Mouse (Mus musculus): ENCODE data around the gene Gm20481.
"Not testable (repeated sequence)": the region's sequence is repeated elsewhere in the genome, so short reads cannot be mapped to it uniquely, and the experiment has no call there.

The Gm20481 gene

DNA sequence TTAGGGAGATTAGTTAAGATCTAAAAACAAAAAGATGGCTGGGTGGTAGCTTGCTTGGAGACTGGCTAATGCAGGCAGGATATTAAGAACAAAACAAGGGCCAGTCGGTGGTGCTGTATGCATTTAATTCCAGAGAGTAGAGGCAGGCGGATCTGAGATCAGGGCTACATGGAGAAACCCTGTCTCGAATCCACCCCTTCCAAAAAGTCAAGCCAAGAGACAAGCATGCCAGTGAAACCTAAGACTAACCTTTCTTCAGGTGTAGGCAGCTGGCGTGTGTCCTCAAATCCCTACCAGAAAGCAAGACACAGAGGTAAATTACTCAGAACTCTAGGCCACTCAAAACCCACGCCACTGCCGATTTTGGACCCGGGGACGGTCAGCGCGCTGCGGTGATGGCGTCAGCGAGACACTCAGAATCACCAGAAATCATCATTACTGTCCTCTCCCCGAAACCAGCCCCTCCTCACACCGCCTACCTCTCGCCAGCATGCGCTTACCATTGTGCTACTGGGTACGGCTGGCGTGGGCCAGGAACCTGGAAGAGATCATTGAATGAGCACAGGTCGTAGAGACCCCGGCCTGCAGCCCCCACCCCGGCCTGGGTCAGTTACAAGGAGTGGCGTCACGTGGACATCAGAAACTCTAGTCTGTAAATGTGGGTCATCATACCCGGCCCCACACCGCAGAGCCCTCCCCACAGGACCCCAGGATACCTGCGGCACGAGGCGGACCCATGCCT is 17.9 kb upstream of the Gm20481 start:
- DNase-seq (ENCODE audit: low spot score), result peak; percentile 41

DNA sequence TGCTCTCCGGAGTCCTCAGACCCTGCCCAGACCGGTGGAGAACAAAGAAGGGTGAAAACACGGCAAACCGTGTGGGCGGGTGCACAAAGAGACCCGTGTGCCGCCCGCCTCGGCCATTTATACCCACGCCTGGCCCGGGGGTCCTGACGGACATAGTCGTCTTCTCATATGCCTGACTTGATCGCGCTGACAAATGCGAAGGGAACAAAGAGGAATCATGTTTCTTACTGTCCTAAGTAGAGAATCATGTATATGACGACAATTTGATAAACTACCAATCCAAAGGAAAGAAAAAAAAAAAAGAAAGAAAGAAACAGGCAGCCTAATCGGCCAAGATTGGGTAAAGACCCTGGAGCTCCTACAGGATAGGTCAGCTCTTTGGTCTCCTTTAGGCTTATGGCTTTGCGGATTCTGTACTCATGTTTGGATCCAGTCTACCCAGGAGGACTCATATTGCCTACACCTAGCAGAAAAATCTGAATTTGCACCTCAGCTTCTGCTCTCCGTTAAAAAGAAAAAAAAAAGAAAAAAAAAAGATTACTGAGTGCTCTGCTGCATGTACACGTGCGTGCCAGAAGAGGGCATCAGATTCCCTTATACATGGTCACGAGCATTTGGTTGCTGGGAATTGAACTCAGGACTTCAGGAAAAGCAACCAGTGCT is 17.2 kb upstream of the Gm20481 start:
- peak; percentile 79 for DNase-seq (ENCODE audit: low spot score)

DNA sequence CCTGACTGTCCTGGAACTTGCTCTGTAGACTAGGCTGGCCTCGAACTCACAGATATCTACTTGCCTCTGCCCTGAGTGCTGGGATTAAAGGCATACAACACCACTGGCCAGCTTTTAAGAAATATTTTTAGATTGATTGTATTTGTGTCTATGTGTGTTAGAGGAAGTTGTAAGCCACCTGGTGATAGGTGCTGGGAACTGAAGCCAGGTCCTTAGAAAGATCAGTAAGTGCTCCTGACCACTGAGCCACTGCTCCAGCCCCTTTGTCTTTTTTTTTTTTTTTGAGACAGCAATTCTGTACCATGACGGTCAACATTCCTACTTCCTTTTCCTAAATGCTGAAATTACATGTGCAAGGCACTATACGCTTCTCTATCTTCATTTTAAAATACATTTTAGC is 16.5 kb upstream of the Gm20481 start:
- DNase-seq (ENCODE audit: low spot score), result no peak

DNA sequence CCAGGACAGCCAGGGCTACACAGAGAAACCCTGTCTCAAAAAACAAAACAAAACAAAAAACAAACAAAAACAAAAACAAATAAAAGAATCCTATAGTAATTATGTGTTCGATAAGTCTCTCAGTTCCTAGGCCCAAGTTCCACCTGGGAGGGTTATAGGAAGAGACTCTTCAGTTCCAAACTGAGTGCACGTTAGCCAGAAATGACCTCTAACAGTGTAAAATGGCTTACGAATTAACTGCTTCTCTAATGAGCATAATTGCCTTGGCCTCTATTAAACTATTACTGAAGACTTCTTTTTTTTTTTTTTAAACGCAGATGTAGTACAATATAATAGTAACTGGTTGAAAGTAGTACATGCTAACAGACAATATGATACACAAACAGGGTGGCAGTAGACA is 15.8 kb upstream of the Gm20481 start:
- DNase-seq (ENCODE audit: low spot score), result no peak

DNA sequence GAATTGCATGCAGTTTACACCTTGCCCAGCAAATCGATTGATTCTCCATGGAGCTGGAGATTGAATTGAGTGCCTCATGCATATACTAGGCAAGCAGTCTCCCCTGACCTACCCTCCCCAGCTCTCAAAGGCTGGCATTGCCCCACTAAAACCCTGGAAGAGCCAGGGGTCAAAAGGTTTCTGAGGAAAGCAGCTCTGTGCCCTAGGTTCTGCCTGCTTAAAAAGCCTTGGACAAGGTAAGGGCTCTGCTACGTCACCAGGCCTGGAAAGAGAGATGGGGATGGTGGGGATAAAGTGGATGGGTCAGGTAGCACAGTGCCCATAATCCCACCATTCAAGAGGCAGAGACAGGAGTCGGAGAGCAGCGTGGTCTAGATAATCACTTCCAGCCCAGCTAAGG is 14.9 kb upstream of the Gm20481 start:
- no peak for DNase-seq (ENCODE audit: low spot score)

DNA sequence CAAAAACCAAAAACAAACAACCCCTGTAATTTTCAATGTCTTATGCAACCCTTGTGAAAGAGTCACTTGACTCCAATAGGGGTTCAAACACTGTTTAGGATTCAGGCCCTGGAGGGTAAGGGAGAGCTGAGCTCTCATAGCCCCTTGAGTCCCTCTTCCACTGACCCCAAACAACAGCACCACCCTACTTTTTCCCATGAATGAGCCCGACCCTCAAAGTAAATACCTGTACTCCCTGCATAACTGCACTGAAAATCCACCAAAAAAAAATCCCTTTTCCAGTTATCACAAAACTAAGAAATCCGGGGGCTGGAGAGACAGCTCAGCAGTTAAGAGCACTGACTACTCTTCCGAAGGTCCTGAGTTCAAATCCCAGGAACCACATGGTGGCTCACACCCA is 13.8 kb upstream of the Gm20481 start:
- DNase-seq (ENCODE audit: low spot score), result no peak

DNA sequence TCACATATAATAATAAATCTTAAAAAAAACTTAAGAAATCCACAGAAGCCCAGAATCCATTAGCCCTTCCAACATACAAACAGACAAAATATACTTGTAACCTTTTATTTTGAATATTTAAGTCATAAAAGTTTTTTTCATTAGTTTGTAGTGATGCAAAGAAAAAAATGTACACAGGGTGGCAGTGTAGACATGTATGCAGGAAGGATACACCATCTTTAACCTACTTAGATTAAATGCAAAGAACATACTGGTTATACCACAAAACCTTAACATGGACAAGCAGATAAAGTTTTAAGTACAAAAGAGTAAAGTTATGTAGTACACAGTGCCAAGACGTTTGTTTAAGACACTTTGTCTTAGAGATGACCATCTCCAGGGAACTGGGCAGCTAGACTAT is 13.4 kb upstream of the Gm20481 start:
- DNase-seq (ENCODE audit: low spot score), result no peak

DNA sequence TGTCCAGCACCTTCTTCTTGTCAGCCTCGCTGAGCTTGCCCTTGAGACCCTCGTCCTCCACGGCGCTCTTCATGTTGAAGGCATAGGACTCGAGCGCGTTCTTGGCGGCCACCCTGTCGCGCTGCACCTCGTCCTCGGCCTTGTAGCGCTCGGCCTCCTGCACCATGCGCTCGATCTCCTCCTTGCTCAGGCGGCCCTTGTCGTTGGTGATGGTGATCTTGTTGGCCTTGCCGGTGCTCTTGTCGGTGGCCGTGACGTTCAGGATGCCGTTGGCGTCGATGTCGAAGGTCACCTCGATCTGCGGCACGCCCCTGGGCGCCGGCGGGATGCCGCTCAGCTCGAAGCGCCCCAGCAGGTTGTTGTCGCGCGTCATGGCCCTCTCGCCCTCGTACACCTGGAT is 12.4 kb upstream of the Gm20481 start:
- not testable (repeated sequence) for DNase-seq (ENCODE audit: low spot score)

DNA sequence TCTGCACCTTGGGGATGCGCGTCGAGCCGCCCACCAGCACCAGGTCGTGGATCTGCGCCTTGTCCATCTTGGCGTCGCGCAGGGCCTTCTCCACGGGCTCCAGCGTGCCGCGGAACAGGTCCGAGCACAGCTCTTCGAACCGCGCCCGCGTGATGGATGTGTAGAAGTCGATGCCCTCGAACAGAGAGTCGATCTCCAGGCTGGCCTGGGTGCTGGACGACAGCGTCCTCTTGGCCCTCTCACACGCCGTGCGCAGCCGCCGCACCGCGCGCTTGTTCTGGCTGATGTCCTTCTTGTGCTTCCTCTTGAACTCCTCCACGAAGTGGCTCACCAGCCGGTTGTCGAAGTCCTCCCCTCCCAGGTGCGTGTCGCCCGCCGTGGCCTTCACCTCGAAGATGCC is 11.7 kb upstream of the Gm20481 start:
- DNase-seq (ENCODE audit: low spot score), result not testable (repeated sequence)

DNA sequence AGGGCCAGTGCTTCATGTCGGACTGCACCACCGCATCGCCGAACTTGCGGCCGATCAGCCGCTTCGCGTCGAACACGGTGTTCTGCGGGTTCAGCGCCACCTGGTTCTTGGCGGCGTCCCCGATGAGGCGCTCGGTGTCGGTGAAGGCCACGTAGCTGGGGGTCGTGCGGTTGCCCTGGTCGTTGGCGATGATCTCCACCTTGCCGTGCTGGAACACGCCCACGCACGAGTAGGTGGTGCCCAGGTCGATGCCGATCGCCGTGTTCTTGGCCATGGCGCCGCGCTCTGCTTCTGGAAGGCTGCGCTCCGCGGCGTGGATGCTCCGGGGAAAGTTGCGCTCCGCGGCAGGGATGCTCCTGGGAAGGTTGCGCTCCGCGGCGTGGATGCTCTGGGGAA is 11.0 kb upstream of the Gm20481 start:
- DNase-seq (ENCODE audit: low spot score), result not testable (repeated sequence)

DNA sequence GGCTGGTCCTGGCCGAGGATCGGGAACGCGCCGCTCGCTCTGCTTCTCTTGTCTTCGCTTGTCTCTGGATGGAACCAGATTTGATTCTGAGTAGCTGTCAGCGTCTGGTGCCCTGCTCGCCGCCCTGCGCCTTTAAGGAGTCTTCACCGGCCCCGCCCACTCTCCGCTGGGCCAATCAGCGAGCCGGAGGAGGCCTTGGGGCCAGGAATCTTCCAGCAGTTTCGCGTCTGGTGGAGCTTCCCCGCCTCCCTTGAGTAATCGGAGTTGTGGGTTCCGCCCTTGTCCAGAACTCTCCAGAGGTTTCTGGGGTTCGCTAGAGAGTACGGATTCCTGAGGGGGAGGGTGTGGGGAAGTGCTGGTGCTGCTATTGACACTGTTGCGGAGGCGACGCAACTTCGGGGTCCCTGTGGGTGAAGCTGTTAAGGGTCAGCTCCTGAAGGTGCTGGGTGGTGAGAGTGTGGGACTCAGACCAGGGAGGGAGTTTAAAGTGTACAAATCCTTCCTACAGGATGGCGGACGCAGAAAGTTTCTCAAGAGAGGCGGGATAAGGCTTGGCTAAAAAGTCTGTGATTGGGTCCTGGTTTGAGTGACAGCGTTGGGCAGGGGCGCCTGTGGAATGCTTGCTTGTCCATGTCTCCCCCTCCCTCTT is 10.5 kb upstream of the Gm20481 start, which contains the start of gene Hspa1b:
TSS of gene Hspa1b (minus strand) at position 109 of the 649 bp plus-strand sequence.
- peak; percentile 78 for DNase-seq (ENCODE audit: low spot score)

DNA sequence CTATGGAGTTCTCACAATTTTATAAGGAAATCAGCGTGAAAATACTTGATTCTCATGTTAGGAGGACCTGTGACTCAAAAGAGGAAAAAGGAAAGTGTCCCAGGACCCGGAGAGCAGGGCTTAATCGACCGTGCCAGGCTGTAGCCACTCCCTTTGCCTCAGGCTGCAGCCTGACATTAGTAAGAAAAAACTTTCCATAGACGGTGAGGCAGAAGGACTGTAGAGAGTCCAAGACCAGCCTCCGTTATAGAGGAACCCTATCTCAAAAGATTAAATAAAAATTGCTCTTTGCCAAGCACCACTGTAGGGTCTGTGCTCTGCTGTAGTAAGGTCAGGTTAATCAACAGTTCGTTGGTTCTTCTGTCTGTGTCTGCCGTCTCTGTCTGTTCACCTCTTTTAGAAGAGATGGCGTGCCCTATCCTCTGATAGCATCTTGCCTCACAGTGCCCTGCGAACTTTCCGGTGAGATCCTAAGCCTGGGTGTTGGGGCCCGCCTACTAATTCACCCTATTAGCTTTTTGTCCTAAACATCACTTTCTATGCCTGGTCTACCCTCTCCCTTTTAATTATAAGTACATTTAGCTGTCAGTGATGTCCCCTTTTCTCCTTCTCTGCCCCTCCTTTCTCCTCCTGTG is 9.7 kb upstream of the Gm20481 start:
- DNase-seq (ENCODE audit: low spot score), result no peak

DNA sequence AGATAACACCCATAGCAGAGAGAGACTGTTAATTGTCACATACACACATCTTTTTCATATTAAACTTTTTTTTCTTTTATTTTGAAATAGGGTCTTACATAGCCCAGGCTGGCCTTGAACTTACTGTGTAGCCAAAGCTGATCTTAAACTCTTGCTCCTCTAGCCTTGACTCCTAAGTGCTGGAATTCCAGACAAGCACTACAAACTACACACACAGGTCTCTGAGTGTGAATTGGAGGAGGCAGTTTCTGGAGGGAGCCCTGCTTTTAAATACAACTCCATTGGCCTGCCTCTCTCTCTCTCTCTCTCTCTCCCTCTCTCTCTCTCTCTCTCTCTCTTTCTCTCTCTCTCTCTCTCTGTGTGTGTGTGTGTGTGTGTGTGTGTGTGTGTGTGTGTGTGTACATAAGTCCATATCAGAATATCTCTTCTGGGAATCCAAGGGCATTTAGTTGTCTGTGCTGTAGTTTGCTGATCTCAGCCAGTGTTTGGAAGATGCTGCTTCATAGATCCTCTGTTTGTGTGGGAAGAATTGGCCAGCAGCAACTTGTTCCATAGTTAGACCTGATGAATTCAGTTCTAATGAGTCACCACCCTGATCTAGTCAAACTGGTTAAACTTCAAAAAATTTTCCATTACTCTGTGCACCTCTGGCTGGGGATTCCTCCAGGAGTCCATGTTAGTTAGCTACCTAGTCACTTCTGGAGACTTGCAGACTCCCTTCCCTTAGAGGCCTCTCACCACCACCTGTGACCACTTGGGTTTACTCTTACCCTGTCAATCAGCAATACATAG is 8.8 kb upstream of the Gm20481 start:
- no peak for DNase-seq (ENCODE audit: low spot score)

DNA sequence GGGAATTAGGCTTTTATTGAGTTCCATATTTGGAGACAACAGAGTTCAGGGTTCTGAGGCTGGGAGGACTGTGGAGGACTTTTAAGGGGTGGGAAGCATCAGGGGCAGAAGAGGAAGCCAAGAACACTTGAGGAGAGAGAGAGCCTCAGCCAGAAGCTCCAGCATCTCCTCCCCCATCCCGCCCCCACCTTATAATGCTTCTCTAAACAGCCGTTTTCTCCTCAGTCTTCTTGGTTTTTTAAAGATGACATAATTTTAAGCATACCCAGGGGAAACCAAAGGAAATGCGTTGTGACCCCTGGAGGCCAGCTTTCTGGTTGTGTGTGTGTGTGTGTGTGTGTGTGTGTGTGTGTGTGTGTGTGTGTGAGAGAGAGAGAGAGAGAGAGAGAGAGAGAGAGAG is 7.6 kb upstream of the Gm20481 start:
- no peak for DNase-seq (ENCODE audit: low spot score)

DNA sequence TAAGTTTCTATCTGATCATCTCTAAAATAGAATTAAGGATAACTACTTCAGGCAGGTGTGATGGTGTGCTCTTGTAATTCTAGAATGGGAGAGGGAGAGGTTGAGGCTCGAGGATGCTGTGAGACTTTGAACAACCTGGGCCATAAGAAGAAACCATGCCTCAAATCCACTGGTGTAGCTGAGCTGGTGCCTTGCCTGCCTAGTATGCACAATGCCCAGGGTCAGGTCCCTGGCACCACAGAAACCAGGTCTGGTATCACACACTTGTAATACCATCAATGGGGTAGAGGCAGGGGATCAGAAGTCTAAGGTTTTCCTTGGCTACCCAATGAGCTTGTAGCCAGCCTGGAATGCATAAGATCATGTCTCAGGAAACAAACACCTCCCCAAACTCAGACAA is 6.9 kb upstream of the Gm20481 start:
- no peak for DNase-seq (ENCODE audit: low spot score)

DNA sequence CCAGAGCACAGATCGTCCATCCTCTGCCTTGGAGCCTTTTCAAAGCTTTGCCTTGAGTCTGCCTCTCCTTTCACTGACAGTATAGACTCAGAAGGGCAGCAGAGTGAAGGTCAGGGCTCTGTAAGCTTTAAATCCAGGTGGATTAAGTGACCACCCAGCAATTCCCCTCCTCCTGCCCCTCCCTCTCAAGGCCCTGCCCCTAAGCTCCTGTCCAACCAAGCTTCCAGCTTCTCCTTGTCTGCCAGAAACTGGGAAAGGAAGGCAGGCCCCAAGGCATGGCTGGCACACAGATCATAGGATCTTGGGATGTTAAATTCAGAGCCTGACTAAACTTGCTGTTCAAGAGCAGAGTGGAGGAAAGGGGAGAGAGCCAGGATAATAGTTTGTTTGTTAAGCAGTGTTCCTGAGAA is 5.1 kb upstream of the Gm20481 start:
- no peak for DNase-seq (ENCODE audit: low spot score)

DNA sequence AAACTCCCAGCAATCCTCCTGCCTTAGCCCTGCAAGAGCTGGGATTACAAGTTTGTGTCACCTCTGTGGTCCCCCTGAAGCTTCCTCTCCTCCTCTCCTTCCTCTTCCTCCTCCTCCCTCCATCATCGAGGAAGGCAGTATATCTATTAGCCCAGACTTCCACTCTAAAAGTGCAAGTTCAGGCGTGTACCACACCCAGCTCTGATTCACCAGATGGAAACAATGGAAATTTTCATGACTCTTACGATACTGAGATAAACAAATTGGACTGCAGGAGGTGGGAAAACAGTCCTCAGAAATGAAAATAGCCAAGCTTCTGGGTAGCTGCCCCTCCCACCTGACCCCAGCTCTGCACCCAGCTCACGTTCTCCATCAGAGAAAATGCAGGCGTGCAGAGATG is 4.1 kb upstream of the Gm20481 start:
- DNase-seq (ENCODE audit: low spot score), result no peak

DNA sequence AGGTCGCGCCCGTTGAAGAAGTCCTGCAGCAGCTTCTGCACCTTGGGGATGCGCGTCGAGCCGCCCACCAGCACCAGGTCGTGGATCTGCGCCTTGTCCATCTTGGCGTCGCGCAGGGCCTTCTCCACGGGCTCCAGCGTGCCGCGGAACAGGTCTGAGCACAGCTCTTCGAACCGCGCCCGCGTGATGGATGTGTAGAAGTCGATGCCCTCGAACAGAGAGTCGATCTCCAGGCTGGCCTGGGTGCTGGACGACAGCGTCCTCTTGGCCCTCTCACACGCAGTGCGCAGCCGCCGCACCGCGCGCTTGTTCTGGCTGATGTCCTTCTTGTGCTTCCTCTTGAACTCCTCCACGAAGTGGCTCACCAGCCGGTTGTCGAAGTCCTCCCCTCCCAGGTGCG is 1.1 kb downstream of the Gm20481 start:
- DNase-seq (ENCODE audit: low spot score), result not testable (repeated sequence)

DNA sequence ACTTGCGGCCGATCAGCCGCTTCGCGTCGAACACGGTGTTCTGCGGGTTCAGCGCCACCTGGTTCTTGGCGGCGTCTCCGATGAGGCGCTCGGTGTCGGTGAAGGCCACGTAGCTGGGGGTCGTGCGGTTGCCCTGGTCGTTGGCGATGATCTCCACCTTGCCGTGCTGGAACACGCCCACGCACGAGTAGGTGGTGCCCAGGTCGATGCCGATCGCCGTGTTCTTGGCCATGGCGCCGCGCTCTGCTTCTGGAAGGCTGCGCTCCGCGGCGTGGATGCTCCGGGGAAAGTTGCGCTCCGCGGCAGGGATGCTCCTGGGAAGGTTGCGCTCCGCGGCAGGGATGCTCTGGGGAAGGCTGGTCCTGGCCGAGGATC is 2.0 kb downstream of the Gm20481 start:
- DNase-seq (ENCODE audit: low spot score), result not testable (repeated sequence)

DNA sequence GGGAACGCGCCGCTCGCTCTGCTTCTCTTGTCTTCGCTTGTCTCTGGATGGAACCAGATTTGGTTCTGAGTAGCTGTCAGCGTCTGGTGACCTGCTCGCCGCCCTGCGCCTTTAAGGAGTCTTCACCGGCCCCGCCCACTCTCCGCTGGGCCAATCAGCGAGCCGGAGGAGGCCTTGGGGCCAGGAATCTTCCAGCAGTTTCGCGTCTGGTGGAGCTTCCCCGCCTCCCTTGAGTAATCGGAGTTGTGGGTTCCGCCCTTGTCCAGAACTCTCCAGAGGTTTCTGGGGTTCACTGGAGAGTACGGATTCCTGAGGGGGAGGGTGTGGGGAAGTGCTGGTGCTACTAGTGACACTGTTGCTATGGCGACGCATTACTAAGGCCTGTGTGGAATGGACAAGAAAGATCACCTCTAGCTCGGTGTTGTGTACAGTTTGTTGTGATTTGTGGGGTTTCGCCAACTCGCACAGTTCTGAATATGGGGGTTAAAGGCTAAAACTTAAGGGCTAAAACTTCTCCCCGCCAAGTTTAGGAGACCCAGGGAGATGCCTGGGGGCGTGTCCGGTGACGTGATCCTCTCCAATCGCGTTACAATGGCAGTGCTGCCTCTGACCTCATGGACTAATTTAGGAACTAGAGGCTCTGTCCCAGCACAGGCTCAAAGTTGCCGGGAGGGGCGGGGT is 2.5 kb downstream of the Gm20481 start, which contains the start of the genes Hspa1a and Hspa1l:
TSS of gene Hspa1a (minus strand) at position 88 of the 681 bp plus-strand sequence.
TSS of gene Hspa1l (plus strand) at position 635 of the 681 bp plus-strand sequence.
- DNase-seq (ENCODE audit: low spot score), result peak; percentile 75
